Mouse (Mus musculus) megakaryocyte, embryonic 14.5 days (primary cell): ENCODE measurements around the gene Baiap2. TPM values are rescaled to one million over a fixed set of nuclear protein-coding genes. Genes with fewer than 3 reads are reported as not detected.

ENCODE experiments used
- H3K27me3 ChIP-seq: replicated peaks from 2 replicates; pipeline ENCODE3; 2012; ENCODE audit warnings: inconsistent platforms
- H3K36me3 ChIP-seq: replicated peaks from 2 replicates; pipeline ENCODE3; 2012; ENCODE audit warnings: low read length, inconsistent platforms, mixed read lengths
- H3K4me1 ChIP-seq: 2 replicates; pipeline ENCODE4 v1.6.1; 2012; ENCODE audit warnings: inconsistent platforms
- H3K4me3 ChIP-seq: replicated peaks from 2 replicates; pipeline ENCODE3; 2012; ENCODE audit warnings: moderate library complexity, mild to moderate bottlenecking, inconsistent platforms
- H3K9me3 ChIP-seq: 2 replicates; pipeline ENCODE4 v1.6.1; 2012; ENCODE audit warnings: inconsistent platforms
- FLI1 ChIP-seq: IDR thresholded peaks from 2 replicates; pipeline ENCODE4 v1.6.1; 2012; ENCODE audit warnings: low read length, inconsistent platforms, mixed read lengths
- GATA1 ChIP-seq: IDR thresholded peaks from 3 replicates; pipeline ENCODE4 v1.6.1; 2012; ENCODE audit warnings: mixed read lengths, low read length, inconsistent platforms, borderline replicate concordance
- polyA plus RNA-seq: library from polyadenylated mRNA; stranded (reverse); fragments of >175 nt; gene quantifications from 2 replicates; pipeline ENCODE4 v1.2.3, GENCODE M21; 2012; ENCODE audit warnings: low replicate concordance; ENCODE audit not compliant: insufficient read depth

Gene Baiap2
- polyA plus RNA-seq, 1 experiment = 62.9 TPM

DNA sequence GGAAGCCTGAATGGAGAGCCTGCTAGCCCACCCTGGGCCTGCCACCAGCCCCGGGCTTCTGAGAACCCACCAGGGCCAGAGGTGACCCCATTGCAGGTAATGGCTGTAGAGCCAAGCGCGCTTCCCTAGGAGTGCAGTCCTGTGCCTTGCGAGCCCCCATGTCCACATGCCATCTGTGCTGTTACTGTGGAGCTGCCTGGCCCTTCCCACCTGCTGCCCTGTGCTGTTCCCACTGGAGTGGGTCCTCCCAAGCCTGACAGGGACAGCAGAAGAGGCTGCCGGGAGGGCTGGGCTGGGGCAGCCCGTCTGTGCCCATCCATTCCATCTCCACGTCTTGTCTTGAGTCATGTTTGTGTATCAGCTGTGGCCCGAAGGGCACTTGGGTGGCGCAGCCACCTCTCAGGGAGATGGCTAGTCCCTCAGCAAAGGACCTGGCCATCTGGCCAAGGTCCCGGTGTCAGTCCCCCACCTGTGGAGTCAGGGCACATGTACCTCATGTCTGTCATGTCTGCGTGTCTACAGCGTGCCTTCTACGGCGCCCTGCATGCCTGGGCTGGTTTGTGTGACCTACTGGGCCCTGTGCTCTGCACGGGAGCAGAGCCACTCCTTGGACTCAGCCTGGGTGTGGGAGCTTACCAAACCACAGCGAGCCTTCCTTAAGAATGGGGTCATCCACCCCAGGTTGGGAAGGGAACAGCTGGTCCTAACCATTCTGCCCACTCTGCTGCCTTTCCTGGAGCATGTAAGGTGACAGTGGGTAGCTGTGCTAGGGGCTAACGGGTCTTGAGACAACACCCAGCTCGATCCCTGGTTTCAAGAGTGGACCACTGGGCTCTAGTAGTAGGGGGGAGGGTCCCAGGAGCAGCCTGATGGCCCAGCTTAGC is 63.1 kb downstream of the Baiap2 start:
- H3K27me3 ChIP-seq = peaks cover 85% of the 10 kb centered on the region
- TF ChIP-seq GATA1 (no peak), FLI1 (no peak)

DNA sequence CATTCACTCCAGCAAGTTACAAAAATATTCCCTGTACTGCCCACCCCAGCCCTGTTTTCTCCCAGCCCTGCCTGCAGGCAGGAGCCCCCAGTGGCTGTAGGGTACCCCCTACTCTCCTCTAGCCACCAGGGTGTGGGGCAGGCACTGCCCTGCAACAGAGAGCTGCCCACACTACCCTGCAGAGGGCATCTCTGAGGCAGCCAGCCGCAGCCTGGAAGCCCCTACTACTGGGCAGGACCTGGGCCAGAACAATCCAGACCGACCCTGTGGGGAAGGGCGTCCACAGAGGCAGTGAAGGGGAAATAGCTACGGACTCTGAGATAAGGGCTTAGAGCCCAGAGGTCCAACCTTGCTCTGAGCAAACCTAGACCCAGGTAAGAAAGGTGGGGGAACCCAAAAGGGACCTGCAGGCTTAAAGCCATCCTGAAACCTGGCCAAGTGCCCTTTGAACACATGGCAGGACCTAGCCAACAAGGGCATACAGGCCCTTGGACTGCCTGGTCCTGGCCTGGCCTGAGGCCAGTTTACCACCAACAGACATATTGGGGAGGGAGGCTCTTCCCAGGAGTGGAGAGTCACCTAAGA is 65.0 kb downstream of the Baiap2 start:
- Histone ChIP-seq H3K4me1 (peaks cover 15% of the 10 kb centered on the region), H3K36me3 (peaks cover 73% of the 10 kb centered on the region), H3K27me3 (peaks cover 90% of the 10 kb centered on the region), H3K4me3 (no peak overlapping the region), H3K9me3 (no peaks in the 10 kb centered on the region)
- TF ChIP-seq FLI1 (no peak), GATA1 (no peak)

More for the DNA sequence above, 63.1 kb downstream of the Baiap2 start:
- H3K9me3 ChIP-seq = no peaks in the 10 kb centered on the region
- no peak overlapping the region for H3K4me3 ChIP-seq
- peaks cover 12% of the 10 kb centered on the region for H3K4me1 ChIP-seq
- H3K36me3 ChIP-seq = peaks cover 67% of the 10 kb centered on the region

DNA sequence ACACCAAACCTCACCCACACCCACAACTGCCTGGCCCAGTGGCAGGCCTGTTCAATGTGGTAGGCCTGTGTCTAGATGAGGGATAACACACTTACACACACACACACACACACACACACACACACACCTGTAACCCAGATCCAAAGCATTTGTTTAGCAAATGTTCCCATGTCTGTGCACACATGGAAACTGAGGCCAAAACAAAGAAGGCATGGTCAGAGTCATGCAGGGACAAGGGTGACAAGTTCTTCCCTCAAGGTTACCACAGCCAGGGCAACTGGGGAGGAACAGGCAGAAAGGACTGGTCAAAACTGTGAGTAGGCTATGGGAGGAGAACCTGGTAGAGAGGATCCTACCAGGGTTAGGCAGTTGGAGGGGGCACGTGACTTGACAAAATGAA is 65.9 kb downstream of the Baiap2 start:
- Histone ChIP-seq H3K36me3 (peaks cover 68% of the 10 kb centered on the region), H3K9me3 (no peaks in the 10 kb centered on the region), H3K4me1 (peaks cover 14% of the 10 kb centered on the region), H3K4me3 (no peak overlapping the region), H3K27me3 (peaks cover 85% of the 10 kb centered on the region)
- TF ChIP-seq FLI1 (no peak), GATA1 (no peak)

DNA sequence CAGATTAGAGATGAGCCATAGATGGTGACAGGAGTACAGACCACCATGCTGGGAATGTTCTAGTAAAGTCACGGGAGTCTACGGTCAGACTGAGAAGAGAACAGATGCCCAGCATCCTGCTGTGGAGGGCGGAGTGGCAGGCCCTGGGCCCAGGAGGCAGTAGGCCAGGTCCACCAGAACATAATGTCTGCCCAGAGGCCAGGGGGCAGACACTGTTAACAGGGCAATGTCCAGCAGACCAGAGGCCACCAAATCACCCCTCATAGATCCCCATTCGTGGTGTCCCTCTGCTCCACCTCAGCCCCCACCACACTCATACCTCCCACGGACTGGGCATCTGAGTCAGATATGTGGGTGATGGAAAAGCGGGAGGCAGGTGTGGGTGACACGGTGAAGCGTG is 66.4 kb downstream of the Baiap2 start:
- Histone ChIP-seq H3K4me1 (peaks cover 15% of the 10 kb centered on the region), H3K27me3 (peaks cover 82% of the 10 kb centered on the region), H3K4me3 (no peak overlapping the region), H3K9me3 (no peaks in the 10 kb centered on the region), H3K36me3 (peaks cover 66% of the 10 kb centered on the region)
- TF ChIP-seq FLI1 (no peak), GATA1 (no peak)

DNA sequence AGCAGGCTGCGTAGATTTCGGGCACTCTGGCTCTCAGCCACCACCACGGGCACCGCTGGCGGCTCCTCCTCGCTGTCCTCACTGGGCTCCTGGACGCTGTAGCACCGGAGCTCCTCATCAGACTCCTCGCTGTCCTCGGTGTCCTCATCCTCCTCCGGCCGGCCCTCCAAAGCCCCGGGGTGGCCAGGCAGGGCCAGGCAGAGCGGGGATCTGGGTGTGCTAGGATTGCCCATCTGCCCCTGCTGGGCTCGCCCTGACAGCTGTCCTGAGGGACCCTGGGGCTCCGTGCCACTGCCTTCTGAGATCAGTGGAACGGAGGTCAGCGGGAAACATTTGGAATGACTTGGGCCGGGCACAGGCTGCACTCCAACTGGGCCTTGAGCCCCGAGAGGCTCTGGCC is 67.4 kb downstream of the Baiap2 start:
- TF ChIP-seq FLI1 = no peak
- no peak for TF ChIP-seq GATA1
- Histone ChIP-seq H3K4me1 (peaks cover 19% of the 10 kb centered on the region), H3K4me3 (no peak overlapping the region), H3K9me3 (no peaks in the 10 kb centered on the region), H3K36me3 (peaks cover 71% of the 10 kb centered on the region), H3K27me3 (peaks cover 81% of the 10 kb centered on the region)

DNA sequence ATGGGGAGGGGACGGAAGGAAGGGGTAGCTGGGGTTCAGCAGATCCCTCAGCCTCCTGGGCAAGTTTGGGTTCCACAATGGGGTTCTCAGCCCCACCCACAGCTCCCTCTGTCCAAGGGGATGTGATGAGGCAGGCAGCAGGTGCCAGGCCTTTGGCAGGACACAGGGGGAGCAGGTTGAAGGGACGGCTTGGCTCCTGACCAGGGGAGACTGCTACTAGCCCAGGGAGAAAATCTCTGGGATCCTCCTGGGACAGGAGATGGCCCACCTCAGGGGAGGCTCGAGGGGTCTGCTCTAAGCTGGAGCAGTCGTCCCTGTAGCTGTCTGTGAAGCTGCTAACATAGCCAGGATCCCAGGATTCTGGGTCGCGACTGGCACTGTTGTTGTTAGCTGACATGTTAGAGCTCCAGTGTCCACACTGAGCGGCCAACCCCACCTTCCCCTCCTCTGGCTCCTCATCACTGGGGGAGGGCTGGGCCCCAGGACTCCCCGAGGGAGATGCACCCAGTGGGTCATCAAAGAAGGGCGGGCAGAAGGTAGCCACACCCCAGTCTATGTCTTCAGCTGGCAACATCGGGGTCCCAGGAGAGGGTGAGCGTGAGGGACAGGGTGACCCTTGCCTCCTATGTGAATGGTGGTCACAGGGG is 68.7 kb downstream of the Baiap2 start:
- peaks cover 71% of the 10 kb centered on the region for H3K36me3 ChIP-seq
- TF ChIP-seq GATA1 (no peak), FLI1 (no peak)
- H3K9me3 ChIP-seq = no peaks in the 10 kb centered on the region
- H3K4me1 ChIP-seq = peaks cover 25% of the 10 kb centered on the region
- no peak overlapping the region for H3K4me3 ChIP-seq
- H3K27me3 ChIP-seq = peaks cover 79% of the 10 kb centered on the region

DNA sequence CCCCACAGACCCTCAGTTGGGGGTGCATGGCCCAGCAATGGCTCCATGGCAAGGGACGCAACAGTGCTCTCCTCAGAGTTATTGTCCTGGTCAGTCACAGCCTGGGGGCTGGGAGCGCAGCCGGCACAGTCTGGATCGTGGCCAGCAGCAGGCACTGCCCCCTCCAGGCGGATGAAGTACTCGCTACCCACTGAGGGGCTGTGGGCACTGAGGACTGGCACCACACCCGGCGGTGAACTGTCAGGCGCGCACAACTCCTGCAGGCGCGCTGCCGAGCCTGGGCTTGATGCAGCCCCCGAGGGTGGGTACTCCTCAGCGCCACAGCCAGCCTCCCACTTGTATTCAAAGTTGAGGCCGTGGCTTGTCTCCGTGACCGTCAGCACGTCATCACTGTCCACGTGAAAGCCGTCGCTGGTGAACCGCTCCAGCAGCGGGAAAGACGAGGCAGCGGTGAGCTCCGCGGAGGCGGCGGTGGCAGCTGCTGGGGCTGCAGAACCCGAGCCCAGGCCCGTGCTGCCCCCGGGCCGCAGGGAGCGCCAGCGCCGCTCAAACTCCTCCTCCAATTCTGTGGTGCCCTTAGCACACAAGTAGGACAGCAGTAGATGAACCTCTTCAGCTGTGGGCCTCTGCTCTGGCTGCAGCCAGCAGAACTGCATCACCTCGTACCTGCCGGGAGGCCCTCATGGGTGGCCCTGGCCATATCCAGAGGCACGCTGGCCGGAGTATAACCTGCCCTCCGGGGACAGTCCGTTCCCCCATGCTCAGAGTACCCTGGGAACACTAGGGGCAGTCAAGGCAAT is 69.4 kb downstream of the Baiap2 start:
- Histone ChIP-seq H3K4me3 (no peak overlapping the region), H3K36me3 (peaks cover 66% of the 10 kb centered on the region), H3K4me1 (peaks cover 25% of the 10 kb centered on the region), H3K9me3 (no peaks in the 10 kb centered on the region), H3K27me3 (peaks cover 80% of the 10 kb centered on the region)
- no peak for TF ChIP-seq FLI1
- no peak for TF ChIP-seq GATA1

DNA sequence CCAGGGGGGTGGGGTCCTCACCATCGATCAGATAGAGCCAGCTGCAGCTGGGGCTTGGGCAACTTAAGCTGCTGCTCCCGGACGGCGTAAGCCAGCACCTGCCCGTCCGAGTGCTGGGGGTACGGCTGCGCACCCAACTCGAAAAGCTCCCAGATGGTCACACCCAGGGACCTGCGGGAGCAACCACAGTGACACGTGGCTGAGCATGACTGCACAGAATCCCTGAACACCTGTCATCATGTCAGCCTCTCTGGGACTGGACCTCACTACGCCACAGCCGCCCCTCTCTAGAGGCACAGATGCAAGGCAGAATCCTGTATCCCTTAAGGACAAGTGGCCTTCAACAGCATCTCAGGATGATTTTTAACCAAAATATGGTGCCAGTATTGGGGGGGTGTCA is 70.1 kb downstream of the Baiap2 start:
- TF ChIP-seq GATA1 (no peak), FLI1 (no peak)
- H3K4me3 ChIP-seq = no peak overlapping the region
- H3K9me3 ChIP-seq = no peaks in the 10 kb centered on the region
- peaks cover 25% of the 10 kb centered on the region for H3K4me1 ChIP-seq
- peaks cover 82% of the 10 kb centered on the region for H3K27me3 ChIP-seq
- peaks cover 66% of the 10 kb centered on the region for H3K36me3 ChIP-seq

DNA sequence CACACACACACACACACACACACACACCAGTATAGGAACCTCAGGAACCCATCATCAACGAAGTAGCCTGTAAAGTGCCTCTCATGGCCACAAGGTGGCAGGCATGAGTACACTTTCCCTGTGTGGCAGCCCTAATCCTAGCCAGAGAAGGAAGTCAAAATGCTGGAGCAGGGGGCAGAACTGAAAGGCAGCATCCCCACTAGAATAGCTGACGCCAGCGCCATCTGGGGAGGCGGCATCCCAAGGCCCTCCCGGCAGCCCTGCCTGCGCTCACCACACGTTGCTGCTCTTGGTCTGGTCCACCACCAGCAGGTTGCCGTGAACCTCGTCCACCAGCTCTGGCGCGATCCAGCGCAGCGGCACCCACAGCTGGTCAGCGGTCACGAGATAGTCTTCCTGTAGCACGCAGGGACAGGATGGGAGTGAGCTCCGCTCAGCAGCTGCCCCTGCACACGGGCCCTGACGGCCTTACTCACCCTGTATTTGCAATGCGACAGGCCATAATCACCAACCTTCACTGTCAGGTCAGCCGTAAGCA is 70.7 kb downstream of the Baiap2 start:
- peaks cover 83% of the 10 kb centered on the region for H3K27me3 ChIP-seq
- TF ChIP-seq GATA1 (no peak), FLI1 (no peak)
- peaks cover 25% of the 10 kb centered on the region for H3K4me1 ChIP-seq
- H3K4me3 ChIP-seq = peak overlapping the region; percentile 91
- no peaks in the 10 kb centered on the region for H3K9me3 ChIP-seq
- peaks cover 71% of the 10 kb centered on the region for H3K36me3 ChIP-seq
